Mouse (Mus musculus) WW6 (cell line): ENCODE measurements around the gene Rasgef1b.

Experiments used
- DNase-seq: peaks from one replicate; pipeline ENCODE4 v3.0.0-alpha.2; 2013; ENCODE audit warnings: low read depth, low spot score

The Rasgef1b gene

DNA sequence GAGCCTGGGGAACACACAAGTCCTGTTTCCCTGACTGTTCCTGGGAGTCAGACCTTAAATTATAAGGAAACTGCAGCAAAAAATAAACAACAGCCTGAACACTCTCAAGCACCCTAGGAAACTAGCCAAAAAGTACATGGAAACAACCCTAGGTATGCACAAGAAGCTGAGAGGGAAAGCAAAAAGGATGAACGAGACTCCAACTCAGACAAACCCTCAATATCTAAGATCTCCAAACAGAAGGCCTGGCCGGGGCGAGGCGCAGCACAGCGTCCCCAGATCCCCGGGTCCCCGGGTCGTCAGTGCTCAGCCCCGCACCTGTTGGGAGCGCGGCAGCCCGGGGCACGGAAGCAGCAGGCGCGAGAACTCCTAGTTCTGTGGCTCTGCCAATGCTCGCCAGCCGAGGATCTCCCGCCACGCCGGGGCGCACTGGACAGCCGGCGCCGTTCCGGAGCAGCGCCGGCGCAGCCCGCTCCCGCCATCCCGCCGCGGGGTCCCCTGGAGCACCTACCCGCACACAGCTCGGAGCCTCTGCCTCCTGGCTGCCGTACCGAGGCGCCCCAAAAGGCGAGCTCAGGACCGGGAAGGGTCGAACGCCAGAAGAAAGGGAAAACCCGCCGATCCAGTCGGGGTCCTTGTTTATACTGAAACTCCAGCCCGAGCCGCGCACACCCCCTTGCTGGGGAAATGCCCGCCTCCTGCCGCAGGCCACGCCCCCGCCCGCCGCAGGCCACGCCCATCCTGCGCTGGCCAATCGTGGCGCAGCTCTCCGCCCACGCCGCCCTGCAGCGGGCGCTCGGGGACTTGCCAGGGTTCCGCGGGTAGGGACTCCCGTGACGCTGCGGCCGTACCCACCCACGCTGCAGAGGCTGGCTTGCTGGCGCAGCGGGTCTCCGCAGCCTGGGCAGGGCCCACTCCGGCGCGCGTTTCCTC is 476.4 kb downstream of the Rasgef1b start:
- DNase-seq, result peak; percentile 55

DNA sequence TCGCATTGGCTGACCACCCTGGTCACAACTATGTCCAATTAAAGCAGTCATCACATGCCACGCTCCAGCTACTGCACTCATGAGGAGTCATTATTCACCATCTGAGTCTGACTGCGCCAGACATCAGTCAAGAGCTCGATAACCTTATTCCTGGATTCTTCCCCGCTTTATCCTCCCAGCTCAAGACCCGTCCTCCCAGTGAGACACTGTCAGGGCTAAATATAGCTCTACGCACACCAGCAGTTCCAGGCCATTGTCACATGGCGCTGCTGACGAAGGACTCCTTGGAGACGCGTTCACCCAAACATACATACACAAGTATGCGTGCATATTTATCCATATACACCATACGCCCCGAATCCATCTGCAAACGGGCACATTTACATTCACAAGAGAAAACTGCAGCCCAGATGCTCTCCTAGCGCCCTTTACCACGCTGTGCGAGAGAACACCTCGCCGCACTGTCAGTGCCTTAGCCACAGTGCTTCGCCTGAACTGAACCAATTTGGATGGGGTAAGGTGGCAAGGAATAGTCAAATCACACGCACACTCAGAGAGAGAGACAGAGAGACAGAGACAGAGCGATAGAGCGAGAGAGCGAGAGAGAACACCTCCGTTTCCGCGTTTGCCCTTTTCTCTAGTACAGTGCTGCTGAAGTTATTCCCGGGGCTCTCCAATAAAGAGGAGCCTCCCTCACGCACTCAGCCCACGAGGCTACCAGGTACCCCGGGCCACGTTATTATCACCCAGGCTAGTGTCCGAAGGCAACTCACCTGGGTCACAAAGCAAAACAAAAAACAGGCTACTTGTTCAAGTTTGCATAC is 477.3 kb downstream of the Rasgef1b start:
- DNase-seq, result no peak

DNA sequence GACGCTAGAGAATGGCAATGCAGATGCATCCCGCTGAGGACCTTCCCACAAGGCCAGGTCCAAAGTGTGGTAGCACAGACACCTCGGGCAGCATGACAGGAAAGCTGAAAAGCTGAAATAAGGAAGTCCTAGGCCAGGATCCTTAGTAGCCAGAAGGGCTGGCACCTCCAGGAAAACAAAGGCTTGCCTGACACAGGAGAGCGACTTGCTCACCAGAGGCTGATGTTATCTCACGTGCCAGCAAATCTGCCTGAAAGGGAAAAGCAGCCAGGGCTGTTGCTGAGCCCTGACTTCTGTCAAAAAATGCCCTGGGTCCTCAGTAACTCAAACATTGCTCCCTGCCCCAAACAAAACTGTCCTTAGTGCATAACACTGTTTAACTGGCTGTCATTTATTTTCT is 478.0 kb downstream of the Rasgef1b start:
- DNase-seq, result no peak

DNA sequence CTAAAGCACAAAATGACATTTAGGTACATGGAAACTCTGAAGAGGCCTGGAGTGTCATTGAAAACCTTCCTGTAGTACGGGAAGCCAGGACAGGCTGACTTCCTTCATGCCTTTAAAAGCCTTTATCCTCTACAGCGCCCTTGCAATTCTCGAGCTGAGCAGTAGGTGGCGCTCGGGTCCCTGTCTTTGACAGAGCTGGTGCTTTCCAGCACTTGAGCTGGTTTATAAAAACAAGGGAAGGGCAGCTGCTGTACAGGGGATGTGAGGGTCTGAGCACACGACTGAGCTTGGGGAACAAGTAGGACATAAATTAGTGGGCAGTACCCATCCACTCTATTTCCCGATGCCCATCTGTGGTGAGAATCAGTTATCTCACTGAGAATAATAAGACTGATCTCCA is 480.4 kb downstream of the Rasgef1b start:
- peak; percentile 52 for DNase-seq

DNA sequence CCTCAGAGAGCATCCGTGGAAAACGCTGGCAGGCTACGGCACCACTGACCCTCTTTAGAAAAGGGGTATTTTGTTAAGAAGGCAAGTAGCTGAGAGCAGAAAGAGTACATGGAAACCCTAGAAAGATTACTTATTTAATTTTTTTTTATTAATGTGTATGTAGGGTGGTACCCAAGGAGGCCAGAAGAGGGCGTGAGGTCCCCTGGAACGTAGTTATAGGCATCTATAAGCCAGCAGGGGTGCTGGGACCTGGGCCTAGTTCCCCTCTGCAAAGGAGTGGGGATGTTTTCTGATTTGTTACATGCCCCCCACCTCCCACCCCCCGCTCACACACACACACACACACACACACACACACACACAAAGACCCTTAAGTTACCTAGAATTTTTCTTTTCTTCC is 480.9 kb downstream of the Rasgef1b start:
- no peak for DNase-seq

DNA sequence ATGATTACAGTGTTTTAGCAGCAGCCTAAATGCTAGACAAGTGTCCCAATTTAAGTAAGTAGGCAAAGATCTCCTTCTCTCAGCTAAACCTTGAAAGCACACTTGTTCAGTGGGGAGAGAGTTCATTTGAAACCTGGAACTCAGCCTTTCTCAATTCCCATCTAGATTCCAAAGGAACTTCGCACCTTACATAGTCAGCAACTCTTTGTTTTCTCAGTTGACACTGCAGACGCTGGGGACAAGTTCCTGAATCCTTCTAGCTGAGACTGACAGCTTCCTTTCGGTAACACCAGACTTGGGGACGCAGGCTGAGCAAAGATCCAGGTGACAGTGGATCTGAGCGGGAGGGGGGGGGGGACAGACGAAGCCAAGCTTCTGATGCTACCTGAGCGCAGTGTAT is 481.4 kb downstream of the Rasgef1b start:
- DNase-seq, result no peak

DNA sequence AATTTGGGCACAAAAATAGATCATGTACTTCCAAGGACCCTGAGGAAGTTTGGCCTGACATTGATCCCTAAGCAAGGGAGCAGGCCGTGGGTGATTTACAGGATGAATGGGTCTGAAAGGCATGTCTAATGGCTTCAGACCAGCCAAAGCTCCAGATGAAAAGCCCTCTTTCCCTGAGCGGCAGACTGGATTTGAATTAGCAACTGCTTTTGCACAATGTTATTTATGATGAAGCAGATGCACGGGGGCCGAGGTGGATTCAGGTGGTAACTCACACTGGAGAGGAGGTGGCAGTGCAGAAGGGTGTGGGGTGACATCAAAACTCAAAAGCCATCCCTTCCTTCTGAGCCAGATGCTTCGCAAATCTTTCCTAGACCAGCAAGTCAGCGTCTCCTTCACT is 481.9 kb downstream of the Rasgef1b start:
- DNase-seq, result no peak

DNA sequence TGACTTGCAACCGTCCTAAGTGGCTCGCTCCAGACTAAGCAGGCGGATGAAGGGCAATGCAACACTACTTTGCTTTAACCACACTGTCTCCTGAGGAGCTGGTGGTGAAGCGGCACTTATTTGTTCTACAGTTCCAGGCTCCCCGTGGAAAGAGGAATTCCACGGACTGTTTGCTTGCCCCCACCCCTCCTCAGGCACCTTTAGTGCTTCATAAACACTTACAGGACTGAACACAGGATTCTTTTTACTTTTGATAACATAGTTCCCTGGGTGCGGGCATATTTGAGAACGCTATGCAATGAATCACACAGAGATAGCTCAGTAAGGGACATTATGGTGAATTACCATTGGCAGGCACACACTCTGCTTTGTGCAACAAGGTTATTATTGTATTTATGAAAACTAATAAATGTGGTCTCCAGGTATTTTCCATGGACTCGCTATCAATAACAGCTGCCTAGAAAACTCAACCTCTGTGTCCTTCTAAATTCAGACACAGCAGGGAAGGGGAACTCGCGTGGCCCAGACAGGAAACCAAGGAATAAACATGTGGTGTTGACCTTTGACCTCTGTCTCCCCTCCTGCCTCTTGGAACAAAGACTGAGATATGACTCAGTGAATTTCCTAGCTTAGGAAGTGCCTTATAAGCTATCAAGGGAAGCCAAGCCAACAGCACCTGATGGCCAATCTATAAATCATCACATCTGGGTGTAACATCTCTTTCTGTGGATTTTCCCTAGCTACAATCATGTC is 486.7 kb downstream of the Rasgef1b start:
- DNase-seq, result no peak

DNA sequence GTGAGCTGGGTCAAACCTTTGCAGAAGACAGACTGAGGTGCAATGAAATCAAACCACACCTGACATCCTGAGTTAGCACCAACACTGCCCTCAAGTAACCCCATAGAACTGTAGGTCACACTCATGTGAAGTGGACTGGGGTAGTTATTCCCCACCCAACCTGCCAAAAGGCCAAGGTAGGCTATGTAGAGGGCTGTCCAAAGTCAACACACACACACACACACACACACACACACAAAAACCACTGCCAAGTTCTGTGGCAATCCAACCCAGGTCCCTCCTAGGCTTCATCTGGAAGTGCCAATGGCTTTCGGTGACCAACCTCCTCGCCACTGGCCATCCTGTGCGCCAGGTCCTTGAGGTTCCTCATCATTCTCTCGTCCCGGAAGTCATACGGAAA is 488.4 kb downstream of the Rasgef1b start:
- no peak for DNase-seq

DNA sequence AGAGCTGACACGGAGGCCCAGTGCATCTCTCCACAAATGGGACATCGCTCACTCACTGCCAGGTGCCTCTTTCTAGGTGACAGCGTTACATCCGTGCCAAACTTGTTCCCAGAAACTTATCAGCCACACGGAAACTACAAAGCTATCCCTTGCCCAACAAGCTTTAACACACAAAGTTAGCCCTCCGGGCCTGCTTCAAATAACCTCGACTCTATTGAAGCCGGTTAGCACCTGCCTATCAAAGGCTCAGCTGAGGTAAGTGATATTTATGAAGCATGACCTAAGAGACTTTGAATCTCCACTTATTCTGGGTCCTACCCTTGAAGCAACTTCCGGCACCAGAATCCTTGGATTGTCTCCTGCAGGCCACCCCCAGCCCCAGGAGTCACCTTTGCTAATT is 489.2 kb downstream of the Rasgef1b start:
- no peak for DNase-seq

DNA sequence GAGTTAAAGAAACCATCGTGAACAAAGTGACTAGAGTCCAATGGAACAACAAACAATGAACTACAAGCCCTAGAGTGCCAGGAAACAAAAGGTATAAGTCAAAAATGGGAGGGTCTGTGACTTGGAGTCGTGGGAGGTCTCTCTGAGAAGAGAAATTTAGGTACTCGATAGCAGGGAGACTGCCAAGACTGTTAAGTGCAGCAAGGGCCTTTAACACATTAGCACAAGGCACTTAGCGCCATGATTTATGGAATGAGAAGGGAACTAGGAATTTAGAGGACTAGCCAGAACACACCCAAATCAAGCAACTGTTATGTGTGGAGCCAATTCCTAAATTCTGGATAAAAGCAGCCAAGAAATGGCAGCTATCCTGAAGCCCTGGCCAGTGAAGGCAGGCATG is 490.7 kb downstream of the Rasgef1b start:
- DNase-seq, result no peak

DNA sequence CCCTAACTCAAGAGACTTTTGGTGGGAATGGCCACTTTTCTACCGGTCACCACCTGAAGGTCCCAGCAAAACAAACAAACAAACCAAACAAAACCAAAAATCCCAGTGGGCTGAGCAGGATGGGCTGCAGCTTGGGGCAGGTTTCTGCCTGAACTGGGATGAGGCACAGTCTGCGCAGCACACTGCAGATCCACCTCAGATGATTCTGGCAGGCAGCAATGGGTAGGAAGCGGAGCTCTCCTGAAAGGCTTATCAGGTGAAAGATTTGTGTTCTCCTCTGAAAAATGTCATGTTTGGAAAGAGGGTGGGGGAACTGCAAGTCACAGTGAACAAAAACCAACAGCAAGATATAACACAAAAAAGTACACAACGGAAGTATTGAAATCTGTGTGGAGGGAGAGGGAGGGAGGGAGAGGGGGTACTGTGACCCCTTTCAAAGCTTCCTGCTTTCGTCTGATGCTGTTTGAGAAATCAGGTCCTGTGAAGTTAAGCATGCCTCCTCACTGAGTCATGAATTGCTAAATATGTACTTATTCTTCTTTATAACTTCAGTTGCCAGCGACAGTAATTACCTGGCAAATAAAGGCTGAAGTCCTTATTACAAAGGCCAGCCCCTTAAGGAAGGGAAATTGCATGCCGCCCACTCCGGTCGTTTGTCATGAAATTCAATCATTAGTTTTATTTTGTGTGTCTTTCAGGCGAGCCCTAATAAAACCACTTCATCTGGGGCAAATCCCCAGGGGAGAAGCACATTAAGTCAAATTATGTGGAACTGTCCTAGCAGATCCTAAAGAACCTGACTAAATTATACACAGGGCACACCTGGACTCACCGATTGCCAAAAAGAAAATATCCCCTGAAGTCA is 491.7 kb downstream of the Rasgef1b start:
- no peak for DNase-seq

DNA sequence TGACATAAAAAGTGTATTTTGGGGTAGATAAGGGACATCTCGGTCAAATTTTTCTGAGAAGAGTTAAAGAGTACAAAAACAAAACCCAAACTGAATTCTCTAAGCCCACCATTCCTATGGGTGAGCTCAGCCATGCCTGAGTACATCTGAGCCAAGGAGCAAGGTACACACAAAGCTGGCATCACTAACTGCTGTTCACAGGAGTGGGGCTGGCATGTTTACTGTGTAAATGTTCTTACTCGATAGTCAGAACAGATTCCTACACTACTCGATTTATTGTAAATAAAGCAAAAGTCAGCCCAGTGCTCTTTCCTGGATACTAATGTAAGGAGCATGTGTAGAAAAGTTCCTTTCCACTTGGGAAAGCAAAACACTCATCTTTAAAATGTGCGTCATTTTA is 492.4 kb downstream of the Rasgef1b start:
- no peak for DNase-seq

DNA sequence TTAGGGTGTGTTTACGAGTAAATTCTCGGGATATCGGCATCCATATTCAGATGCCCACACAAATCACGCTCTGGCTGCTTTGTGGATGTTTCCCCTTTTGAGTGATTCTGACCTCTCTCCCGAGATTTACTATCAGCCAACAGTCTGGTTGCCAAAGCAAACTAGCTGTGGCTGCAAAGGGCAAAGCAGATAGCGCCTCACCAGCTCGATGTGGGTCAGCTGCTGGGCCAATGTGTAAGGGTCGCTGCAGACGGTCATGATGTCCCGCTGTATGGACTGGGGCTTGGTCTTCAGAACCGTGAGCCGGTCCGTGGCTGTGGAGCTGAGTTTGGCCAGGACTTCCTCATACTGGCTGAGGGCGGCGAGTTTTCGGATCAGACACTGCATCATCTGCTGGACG is 494.6 kb downstream of the Rasgef1b start:
- no peak for DNase-seq

DNA sequence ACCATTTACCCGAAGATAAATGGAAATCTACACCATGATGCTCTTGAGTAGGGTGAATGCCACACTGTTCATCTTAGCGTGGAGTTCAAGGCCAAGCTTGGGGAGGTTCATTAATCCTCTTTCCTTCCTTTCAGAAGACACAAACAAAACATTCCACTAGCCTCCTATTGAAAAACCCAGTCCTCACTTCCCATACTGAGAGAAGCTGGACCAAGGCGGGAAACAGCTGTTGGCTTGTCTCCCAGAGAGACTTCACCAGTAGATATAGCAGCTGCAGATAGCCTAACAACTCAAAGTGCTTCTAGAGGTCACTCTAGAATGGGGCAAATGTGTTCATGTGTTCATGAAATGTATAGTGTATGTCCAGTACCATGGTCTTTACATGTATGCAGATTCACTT is 495.7 kb downstream of the Rasgef1b start:
- no peak for DNase-seq

DNA sequence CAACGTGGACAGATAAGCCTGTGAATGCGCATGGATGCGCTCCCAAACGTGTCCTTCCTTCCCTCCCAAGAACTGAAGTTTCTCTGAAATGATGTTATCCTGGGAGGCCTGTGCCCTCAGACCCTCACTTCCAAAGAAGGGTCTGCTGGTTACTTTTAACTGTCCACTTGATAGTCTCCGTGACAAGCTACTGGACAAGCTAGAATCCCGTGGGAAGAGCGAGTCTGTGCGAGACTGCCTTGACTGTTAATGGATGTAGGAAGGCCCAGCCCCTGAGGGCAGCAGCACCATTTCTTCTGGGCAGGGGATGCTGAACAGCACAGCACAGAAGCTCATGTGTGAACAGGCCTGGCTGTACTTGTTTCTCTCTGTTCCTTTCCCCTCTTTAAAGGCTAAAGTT is 496.5 kb downstream of the Rasgef1b start:
- DNase-seq, result no peak

DNA sequence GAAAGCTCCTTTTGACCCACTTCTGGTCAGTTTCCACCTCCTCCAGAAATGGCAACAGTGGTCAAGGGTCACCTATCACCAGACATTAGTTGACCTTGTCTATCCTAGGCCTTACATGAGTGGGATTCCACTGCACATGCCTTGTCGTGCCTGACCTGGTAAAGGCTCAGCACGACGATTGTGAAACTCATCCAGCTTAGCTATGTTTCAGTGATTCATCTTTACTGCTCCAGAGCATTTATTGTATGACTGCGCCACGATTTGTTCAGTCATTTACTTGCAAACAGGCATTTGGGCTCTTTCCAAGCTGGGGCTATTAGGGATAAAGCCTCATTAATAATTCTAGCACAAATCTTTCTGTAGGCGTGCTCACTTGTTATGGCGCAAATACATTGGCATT is 498.4 kb downstream of the Rasgef1b start:
- no peak for DNase-seq

DNA sequence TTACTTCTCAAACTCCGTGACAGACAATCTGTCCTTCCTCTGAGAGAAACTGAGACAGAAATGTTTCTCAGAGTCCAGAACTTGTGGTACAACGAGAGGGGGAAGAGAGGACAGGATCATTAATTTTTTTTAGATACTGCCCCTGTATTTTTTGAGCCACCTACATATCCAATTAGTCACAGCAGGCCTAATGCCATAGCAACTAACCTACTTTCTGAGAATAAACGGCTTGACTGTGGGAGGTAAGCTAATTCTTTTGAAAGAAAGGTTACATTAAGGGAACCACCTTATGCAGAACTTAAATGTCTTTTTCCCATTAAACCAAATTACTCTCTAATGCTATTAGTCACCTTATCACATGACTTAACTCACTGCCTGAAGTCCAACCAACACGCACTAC is 501.5 kb downstream of the Rasgef1b start:
- no peak for DNase-seq

DNA sequence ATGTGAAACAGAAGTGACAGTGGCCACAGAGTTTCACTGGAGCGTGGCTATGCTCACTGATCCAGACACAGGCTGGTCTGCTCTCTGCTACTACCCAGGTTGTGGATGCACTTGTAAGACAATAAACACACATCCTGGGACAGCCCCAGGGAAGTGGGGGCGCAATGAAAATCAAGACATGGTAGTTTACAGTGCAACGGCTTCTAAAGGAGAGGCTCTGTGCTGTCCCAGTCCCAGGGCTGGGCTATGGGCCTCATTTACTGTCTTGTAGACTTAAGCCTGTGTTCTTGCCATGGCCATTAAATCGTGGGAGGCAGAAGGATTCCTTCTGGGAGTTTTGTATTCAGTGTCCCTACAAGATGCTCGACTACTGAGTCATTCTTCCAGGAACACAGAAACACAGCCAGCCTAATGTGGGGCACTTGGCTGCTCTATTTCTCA is 504.3 kb downstream of the Rasgef1b start:
- DNase-seq, result no peak

DNA sequence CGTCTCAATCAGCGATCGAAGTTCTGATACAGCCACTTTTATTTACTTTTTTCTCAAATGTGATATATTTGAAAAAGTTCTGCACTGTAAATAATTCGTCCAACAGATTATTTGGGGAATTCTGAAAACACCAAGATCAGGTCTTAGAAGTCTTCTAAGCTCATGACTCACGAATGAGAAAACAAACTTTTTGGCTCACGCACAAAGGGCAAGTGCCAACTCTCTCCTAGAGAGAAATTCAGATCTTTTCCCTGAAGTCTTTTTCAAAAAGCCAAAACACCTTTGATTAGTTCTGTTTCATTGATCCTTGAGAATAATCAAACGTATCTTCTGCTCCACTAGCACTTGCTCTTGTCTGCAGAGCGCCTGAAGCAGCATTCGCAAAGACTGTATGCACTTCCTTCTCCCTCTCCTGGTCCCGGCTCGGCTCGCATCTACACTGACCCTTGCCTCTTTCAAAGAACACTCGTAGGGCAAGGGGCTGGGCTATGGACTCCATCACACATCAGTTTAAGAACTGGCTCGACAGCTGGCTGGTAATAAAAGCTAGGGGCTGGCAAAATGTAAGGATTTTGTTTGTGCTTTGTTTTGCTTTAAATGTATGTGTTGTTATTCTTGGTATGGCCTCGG is 504.9 kb downstream of the Rasgef1b start:
- DNase-seq, result no peak

DNA sequence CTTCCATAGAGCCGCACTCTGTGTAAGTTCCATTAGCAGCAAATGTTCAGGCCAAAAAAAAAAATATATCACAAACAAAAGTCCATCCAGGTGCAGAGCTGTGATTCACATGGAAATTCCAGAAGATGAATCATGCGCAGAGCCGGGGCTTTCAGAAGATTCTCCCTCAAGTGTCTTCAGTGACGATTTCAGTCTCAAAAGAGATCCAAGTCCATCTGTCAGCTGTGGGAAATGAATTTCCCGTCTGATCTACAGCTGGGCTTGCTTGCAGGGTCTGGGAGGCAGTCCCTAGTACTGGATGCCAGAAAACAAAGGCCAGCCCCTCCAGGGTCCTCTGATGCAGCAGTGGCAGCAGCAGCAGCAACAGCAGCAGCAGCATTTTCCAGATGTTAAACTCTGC is 510.5 kb downstream of the Rasgef1b start:
- DNase-seq, result no peak
